Mouse (Mus musculus): Measurements from ENCODE around the gene 1700012B07Rik. TPM values are rescaled to one million over a fixed set of nuclear protein-coding genes. Genes with fewer than 3 reads are reported as not detected.

Gene 1700012B07Rik
- total RNA-seq, 4 experiments from 2014 or later: not detected

DNA sequence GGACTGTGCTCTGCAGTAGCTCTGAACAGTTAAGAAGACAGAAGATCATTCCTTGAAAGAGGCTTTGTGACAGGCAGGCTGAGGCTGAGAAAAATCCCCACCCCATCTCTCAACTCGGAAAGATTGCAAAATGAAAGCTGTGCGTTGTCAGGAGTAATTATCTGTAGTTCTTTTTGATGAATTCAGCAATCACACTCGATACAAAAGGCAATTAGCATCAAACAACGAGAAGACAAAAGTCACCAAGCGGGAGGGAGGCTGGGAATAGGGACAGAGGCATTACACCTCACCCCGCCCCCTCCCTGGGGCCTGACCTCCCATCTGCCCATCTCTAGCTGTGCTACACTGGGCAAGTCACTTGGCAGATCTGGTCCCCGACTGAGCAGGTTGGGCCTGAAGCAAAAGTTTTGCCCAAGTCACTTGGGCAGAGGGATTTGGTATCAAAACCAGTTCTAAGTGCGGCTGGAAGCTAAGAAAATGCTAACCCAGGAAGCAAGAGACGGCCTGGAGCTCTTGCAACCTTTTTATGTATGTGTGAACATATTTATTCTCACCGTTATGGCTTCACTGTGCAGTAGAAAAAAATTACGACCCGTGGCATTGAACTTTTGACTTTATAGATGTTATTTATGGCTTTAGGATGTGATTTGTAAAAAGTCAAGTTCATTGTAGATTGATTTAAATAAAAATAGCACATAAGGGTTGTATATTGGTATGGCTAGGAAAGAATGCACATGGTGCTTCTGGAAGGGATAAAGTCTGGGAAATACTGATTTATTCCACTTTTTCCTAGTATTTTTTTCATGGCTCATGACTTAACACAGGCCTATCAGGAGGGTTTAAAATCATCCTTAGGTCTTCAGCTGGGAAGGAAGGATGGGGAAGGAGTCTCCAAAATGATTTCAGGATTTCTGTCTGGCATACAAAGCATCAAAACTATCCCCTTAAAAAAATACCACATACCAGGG is 75.9 kb downstream of the 1700012B07Rik start:
- DNase-seq (ENCODE audit: low spot score in 2 of 2): no peak

DNA sequence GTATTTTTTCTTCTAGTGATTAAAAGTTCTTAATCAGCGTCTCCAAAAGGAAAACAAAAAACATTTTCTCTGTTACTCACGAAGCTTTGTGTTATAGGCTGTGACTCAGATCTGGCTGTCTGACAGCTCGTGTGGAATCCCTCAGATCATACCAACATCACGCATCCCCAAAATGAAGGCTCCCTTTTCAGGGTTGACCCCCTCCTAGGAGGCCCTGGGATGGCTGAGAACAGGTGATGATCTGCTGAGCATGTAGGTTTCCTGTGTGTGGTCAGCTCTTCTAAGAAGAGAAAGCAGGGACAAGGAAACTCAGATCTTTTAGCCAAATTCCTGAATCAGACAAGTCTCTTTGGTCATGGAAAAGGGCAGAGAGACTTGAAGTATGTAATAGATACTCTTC is 82.6 kb downstream of the 1700012B07Rik start:
- no peak for DNase-seq (ENCODE audit: low spot score in 2 of 2)

DNA sequence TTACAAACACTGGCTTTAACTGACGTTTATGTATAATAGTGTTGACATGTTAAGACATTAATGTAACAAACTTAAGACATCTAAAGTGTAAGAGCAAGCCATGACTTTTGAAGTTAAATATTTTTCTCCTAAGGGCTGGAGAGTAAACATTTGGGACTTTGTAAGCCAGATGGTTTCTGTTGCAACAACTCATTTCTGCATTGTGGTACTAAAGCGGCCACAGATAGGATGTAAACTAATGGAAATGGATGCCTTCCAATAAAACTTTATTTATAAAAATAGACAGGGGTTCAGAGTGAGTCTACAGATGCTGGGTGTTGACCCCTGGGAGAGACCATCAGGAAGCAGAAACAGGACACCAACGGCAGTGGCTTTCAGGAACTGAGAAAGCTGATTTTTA is 89.9 kb downstream of the 1700012B07Rik start:
- no peak for DNase-seq (ENCODE audit: low spot score in 2 of 2)

Other genes starting within 250 kb of the 1700012B07Rik start
- 10 to 100 TPM; 22.9 to 25.6 (median 23.6) TPM for gene Wipi1, start 216.1 kb downstream of the 1700012B07Rik start, total RNA-seq (2022)
- gene Prkar1a, start 178.6 kb downstream of the 1700012B07Rik start, total RNA-seq (2022): 100 to 1,000 TPM; 539 to 574 (median 549) TPM
- gene Fam20a, start 105.8 kb downstream of the 1700012B07Rik start, total RNA-seq (2022): 10 to 100 TPM; 12.3 to 14.9 (median 13.1) TPM
- 10 to 100 TPM; 12.4 to 13.9 (median 12.6) TPM for gene Abca8b, start 167.8 kb upstream of the 1700012B07Rik start, total RNA-seq (2022)

Measured in layer of hippocampus, adult 8-10 months (tissue).